Mouse (Mus musculus) ES-E14 (cell line): ENCODE measurements around the gene Otud7a.

Source experiments
- HCFC1 ChIP-seq: IDR thresholded peaks from 2 replicates; pipeline ENCODE4 v1.6.1; 2012; ENCODE audit warnings: low read length, inconsistent platforms, borderline replicate concordance; ENCODE audit not compliant: insufficient read depth
- MAFK ChIP-seq: IDR thresholded peaks from 2 replicates; pipeline ENCODE4 v1.6.1; 2014; ENCODE audit warnings: mild to moderate bottlenecking, low read depth, low read length, inconsistent platforms; ENCODE audit not compliant: insufficient read depth
- ZNF384 ChIP-seq: IDR thresholded peaks from 2 replicates; pipeline ENCODE4 v1.6.1; 2012; ENCODE audit warnings: low read depth, low read length, inconsistent platforms

DNA sequence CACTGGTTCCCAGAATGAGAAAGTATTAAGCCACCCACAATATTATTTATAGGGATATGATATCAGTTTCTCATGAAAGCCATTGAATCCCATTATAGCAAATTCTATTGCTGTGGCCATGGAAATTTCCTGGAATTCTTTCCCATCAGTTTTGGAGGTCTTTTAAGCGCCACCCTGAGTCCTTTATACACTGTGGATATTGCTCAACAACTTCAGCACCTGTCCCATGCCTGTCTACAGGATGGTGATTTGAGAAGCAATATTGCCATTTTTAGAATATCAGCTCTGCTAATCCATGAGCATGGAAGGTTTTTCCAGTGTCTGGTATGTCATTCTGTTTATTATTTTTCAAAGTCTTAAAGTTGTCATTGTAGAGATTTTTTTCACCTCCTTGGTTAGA is 199.5 kb downstream of the Otud7a start:
- no peak for TF ChIP-seq MAFK
- no peak for TF ChIP-seq ZNF384
- no peak for TF ChIP-seq HCFC1
